Mouse (Mus musculus) gonadal fat pad, adult 2 months (tissue): Measurements from ENCODE around the gene Pdgfc. TPM values are rescaled to one million over a fixed set of nuclear protein-coding genes. Genes with fewer than 3 reads are reported as not detected.
"Not testable (repeated sequence)": the region's sequence is repeated elsewhere in the genome, so short reads cannot be mapped to it uniquely, and the experiment has no call there.

Experiments used
- DNase-seq: peaks from one replicate; pipeline ENCODE4 v3.0.0-alpha.2; 2012; ENCODE audit warnings: low read depth
- polyA plus RNA-seq: library from polyadenylated mRNA; depleted of rRNA; stranded (reverse); fragments of >200 nt; gene quantifications from 2 replicates; pipeline ENCODE4 v1.2.3, GENCODE M21; 2012

The Pdgfc gene
- polyA plus RNA-seq, 1 experiment = 5.9 TPM

- DNase-seq = no peak
These were observed 9.3 kb downstream of the Pdgfc start for GRCm38 (mm10) chr3:81045344-81046050.

- no peak for DNase-seq
These were observed 10.7 kb downstream of the Pdgfc start for GRCm38 (mm10) chr3:81046652-81047607.

GRCm38 (mm10) chr3:81051522-81051921 is 15.3 kb downstream of the Pdgfc start:
- DNase-seq = no peak

- DNase-seq = no peak
These were observed 16.2 kb downstream of the Pdgfc start for GRCm38 (mm10) chr3:81052422-81052821.

- DNase-seq = no peak
These were observed 17.9 kb downstream of the Pdgfc start for GRCm38 (mm10) chr3:81054074-81054473.

- DNase-seq = no peak
These were observed 21.5 kb downstream of the Pdgfc start for GRCm38 (mm10) chr3:81057719-81058118.

GRCm38 (mm10) chr3:81058527-81059031 is 22.4 kb downstream of the Pdgfc start:
- DNase-seq = no peak

GRCm38 (mm10) chr3:81068550-81068949 is 32.3 kb downstream of the Pdgfc start:
- no peak for DNase-seq

GRCm38 (mm10) chr3:81101136-81101535 is 64.9 kb downstream of the Pdgfc start:
- DNase-seq = no peak

- no peak for DNase-seq
These were observed 66.1 kb downstream of the Pdgfc start for GRCm38 (mm10) chr3:81102158-81102876.

GRCm38 (mm10) chr3:81102877-81103420 is 66.7 kb downstream of the Pdgfc start:
- no peak for DNase-seq

GRCm38 (mm10) chr3:81107515-81107914 is 71.3 kb downstream of the Pdgfc start:
- no peak for DNase-seq

GRCm38 (mm10) chr3:81110968-81111367 is 74.8 kb downstream of the Pdgfc start:
- peak; percentile 63 for DNase-seq

- DNase-seq = no peak
These were observed 76.7 kb downstream of the Pdgfc start for GRCm38 (mm10) chr3:81112892-81113291.

- DNase-seq = no peak
These were observed 84.4 kb downstream of the Pdgfc start for GRCm38 (mm10) chr3:81120664-81121063.

GRCm38 (mm10) chr3:81121731-81122130 is 85.5 kb downstream of the Pdgfc start:
- DNase-seq = peak; percentile 69

GRCm38 (mm10) chr3:81123461-81123860 is 87.2 kb downstream of the Pdgfc start:
- no peak for DNase-seq

- no peak for DNase-seq
These were observed 90.8 kb downstream of the Pdgfc start for GRCm38 (mm10) chr3:81127013-81127412.

- no peak for DNase-seq
These were observed 100.8 kb downstream of the Pdgfc start for GRCm38 (mm10) chr3:81136985-81137384.

- not testable (repeated sequence) for DNase-seq
These were observed 101.8 kb downstream of the Pdgfc start for GRCm38 (mm10) chr3:81138030-81138429.

GRCm38 (mm10) chr3:81143730-81144129 is 107.5 kb downstream of the Pdgfc start:
- peak; percentile 81 for DNase-seq

- DNase-seq = no peak
These were observed 112.9 kb downstream of the Pdgfc start for GRCm38 (mm10) chr3:81149109-81149521.
